ENCODE assay signal across 18 mouse cellular contexts in genomic region chr16:63777811-63778210, GRCm38 (mm10).
"Had no signal": no experiment of that assay in that cellular context is flagged by ENCODE, and none has a peak within 500 bp of the region (broad histone marks: within the 10 kb centered on the region; RNA-seq: fewer than 3 reads in every experiment).

No protein-coding gene starts in this region.

- H3K4me1 ChIP-seq: limb, embryonic 15.5 days; liver, embryonic 12.5 days; midbrain, embryonic 10.5 days; neural tube, embryonic 15.5 days had no signal

- H3K4me2 ChIP-seq: limb, embryonic 15.5 days; liver, embryonic 12.5 days; neural tube, embryonic 13.5 days; neural tube, embryonic 15.5 days had no signal

- H3K9me3 ChIP-seq: limb, embryonic 15.5 days; liver, embryonic 12.5 days; midbrain, embryonic 10.5 days; neural tube, embryonic 13.5 days; neural tube, embryonic 15.5 days had no signal

- H3K9ac ChIP-seq: limb, embryonic 15.5 days; liver, embryonic 12.5 days; liver, embryonic 14.5 days; neural tube, embryonic 13.5 days; neural tube, embryonic 15.5 days had no signal

- H3K4me3 ChIP-seq: limb, embryonic 15.5 days; liver, embryonic 12.5 days; midbrain, embryonic 10.5 days; myocyte; neural tube, embryonic 13.5 days; neural tube, embryonic 15.5 days had no signal

- DNase-seq: lung, adult 18-20 months; lung, postnatal 4 days; right cerebral cortex, adult 18-20 months; right cerebral cortex, postnatal 25 days; right cerebral cortex, postnatal 4 days; spleen, adult 18-20 months; thymus, adult 18-20 months; thymus, postnatal 14 days; thymus, postnatal 4 days had no signal

- H3K27me3 ChIP-seq: limb, embryonic 15.5 days; liver, embryonic 12.5 days; neural tube, embryonic 13.5 days; neural tube, embryonic 15.5 days had no signal

- H3K36me3 ChIP-seq: limb, embryonic 15.5 days; liver, embryonic 12.5 days; midbrain, embryonic 10.5 days; neural tube, embryonic 13.5 days; neural tube, embryonic 15.5 days had no signal

- ATAC-seq: liver, embryonic 12.5 days; lung, postnatal 0 days; midbrain, embryonic 16.5 days had no signal

- H3K27ac ChIP-seq: limb, embryonic 15.5 days; liver, embryonic 12.5 days; liver, embryonic 14.5 days; midbrain, embryonic 10.5 days; neural tube, embryonic 13.5 days; neural tube, embryonic 15.5 days had no signal
